Mouse (Mus musculus) adrenal gland, adult 8-10 months (tissue): Measurements from ENCODE around the gene Gm21887. TPM values are rescaled to one million over a fixed set of nuclear protein-coding genes. Genes with fewer than 3 reads are reported as not detected.
A peak's percentile ranks its signal among the peaks of the same experiment; 100 is the strongest.
"Not testable (repeated sequence)": the region's sequence is repeated elsewhere in the genome, so short reads cannot be mapped to it uniquely, and the experiment has no call there.

Source experiments
- DNase-seq: peaks from one replicate; pipeline ENCODE4 v3.0.0; 2022
- total RNA-seq, 4 experiments: library from RNA; stranded (reverse); gene quantifications; 2 replicates each; pipeline ENCODE4 v1.2.4; 2022

The Gm21887 gene
- total RNA-seq: 100 to 1,000 TPM; 122 to 338 (median 214) TPM

DNA sequence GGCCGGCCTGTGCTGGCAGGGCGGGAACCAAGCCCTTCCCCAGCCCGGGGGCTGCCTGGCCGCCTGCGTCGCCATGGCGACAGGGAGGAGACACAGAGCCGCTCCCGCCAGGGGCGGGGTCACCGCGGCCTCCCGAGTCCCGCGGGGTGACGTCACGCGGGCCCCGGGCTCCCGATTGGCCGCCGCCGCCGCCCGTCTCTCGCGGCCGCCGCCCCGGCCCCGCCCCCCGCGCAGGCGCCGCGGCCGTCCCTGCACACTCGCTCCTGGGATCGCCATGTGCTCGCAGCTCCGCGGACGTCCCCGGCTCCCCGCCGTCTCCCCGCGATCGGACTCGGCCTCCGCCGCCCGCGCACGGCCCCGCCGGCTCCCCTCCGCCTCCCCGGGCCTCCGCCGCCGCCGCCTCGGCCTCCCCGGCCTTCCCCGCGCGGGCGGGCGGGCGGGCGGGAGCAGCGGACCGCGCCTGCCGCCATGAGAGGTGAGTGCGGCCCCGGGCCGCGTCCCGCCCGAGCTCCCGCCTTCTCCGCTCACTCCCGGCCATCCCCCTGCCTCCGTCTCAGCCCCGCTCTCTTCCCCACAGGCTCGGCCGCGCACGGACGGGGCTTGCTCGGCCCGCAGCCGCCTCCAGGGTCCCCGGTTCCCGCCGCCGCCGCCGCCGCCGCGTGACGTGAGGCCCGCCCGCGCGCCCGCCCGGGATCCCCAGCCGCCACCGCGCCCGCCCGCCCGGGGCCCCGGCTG, at the start of gene Gm21887:
Gene Gm21887, plus strand, starts transcription at position 644 of the 735 bp plus-strand sequence.
- DNase-seq: peak; percentile 89

DNA sequence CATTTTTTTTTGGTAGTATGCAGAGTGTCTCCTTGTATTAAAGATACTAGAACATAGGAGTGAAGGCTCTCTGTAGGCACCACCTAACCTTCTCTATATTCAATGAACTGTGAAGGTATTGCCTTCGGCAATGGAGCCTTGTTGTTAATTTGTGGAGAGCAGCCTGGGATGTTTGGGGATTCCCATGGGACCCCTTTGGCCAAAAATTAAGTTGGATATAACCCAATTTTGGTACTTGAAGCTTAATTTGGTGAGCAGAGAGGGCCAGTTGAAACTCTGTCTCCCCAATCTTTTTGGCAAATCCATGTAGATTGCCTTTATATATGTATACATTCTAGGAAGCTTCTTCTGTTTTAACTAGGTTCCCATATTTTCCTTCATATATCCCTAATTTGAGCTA, 40.1 kb upstream of the Gm21887 start:
- no peak for DNase-seq

DNA sequence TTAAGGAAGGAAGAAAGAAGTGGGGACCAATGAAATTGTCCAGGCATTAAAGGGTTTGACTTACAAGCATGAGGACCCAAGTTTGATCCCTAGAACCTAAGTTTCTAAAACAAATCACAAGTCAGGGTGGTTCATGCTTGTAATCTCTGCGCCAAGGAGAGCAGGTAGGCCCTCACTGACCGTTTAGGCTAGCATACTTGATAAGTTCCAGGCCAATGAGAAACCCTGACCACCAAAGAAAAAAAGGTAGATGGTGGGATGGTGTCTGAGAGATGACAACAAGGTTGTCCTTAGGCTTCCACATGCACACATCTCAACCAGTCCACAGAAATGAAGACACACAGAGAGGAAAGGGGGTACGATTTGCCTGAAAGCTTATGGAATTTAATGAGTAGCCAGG, 39.7 kb upstream of the Gm21887 start:
- not testable (repeated sequence) for DNase-seq

DNA sequence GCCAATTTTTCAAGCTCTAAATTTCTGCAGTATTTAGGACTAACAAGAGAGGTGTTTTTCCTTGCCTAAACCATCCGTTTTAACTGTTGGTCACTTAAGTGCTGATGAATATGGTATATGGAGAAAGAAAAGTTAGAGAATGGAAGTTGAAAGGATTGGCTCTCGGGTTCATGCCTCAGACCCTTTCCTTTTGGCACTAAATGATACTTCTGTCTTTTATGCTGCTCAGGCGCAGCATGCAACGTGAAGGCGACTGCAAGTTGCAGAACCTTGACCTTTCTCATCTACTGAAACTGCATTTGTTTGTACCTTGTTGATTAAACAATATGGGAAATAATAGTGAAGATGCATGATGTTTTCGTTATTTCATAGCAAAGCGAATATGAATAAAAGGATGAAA, 38.9 kb upstream of the Gm21887 start:
- not testable (repeated sequence) for DNase-seq

DNA sequence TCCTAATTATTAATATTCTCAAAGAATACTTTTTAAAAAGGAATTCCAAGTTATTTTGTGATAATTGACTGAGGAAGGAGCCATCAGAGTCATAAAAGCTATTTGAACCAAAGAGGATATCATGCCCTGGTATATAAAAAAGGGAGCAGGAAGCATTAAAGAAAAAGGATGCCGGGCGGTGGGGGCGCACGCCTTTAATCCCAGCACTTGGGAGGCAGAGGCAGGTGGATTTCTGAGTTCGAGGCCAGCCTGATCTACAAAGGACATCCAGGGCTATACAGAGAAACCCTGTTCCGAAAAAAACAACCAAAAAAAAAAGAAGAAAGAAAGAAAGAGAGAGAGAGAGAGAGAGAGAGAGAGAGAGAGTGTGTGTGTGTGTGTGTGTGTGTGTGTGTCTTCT, 37.9 kb upstream of the Gm21887 start:
- not testable (repeated sequence) for DNase-seq

DNA sequence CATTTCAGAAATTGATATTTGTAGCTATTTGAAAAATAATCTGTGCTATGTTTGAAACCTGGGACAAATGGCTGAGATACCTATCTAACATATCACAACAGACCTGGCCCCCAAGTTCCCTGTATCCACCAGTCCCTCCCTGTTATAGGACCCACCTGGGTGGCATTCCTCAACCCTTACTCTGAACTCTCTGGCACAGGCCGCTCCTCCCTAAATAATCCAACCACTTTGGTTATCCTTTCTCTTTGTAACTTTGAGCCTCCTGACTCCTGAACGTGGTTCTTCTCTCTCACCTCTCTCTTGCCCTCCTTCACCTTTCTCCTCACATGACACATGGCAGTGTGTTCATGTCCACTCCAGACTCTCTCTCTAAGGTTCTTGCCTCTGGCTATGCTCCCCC, 37.3 kb upstream of the Gm21887 start:
- DNase-seq: not testable (repeated sequence)

DNA sequence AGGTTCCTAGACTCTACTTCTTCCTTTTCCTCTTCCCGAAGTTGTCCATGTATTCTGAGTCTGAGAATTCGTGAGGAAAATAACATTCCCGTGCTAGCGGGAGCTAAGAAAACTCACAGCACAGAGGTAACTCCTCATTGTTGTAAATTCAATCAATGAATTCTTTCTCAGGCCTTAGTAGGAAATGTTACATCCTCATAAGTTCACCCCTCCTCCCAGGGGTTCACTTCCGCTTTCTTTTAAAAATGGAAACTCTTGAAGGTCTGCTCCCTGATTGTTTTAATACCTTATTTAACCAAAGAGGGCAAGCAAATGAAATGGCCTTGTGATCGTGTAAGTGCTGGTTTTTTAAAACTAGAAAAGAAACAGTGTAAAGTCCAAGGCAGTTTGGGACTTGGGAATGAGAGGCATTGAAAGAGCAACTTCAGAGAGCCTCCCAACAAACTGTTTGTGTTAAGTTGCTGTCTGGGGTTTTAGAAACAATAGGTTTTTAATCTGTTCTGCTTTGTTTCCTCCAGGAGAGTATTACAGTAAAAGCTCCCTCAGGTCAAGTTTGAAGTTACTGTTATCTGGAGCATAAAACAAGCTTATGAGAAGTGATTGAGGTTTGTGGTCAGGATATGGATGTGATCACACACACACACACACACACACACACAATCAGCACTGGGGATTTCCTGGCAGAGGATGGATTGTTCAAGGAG, 36.5 kb upstream of the Gm21887 start:
- DNase-seq: not testable (repeated sequence)

- not testable (repeated sequence) for DNase-seq
Observed at GRCm38 (mm10) chrX:169973806-169974205, 35.7 kb upstream of the Gm21887 start.

DNA sequence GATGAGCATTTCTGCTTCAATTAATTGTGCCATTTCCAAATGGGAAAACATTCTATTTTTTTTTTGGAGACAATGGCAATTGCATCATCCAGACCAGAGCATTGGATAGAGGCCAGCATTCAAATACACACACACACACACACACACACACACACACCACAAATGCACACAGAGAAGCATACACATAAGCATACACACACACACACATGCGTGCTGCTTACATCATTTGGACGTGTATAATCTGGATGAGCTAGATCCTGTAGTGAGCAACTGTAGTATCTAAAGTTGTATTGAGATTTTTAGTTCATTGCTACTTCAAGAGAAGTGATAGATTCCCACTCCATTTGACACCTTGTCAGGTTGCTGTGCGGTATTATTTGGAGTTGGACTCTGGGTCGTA, 35.0 kb upstream of the Gm21887 start:
- DNase-seq: not testable (repeated sequence)

- DNase-seq: peak; percentile 9
Observed at GRCm38 (mm10) chrX:169974974-169975373, 34.5 kb upstream of the Gm21887 start.

- peak; percentile 23 for DNase-seq
Observed at GRCm38 (mm10) chrX:169975681-169976131, 33.8 kb upstream of the Gm21887 start.

GRCm38 (mm10) chrX:169976340-169976739, 33.1 kb upstream of the Gm21887 start:
- DNase-seq: peak; percentile 0

- peak; percentile 20 for DNase-seq
Observed at GRCm38 (mm10) chrX:169977856-169978435, 31.5 kb upstream of the Gm21887 start.

DNA sequence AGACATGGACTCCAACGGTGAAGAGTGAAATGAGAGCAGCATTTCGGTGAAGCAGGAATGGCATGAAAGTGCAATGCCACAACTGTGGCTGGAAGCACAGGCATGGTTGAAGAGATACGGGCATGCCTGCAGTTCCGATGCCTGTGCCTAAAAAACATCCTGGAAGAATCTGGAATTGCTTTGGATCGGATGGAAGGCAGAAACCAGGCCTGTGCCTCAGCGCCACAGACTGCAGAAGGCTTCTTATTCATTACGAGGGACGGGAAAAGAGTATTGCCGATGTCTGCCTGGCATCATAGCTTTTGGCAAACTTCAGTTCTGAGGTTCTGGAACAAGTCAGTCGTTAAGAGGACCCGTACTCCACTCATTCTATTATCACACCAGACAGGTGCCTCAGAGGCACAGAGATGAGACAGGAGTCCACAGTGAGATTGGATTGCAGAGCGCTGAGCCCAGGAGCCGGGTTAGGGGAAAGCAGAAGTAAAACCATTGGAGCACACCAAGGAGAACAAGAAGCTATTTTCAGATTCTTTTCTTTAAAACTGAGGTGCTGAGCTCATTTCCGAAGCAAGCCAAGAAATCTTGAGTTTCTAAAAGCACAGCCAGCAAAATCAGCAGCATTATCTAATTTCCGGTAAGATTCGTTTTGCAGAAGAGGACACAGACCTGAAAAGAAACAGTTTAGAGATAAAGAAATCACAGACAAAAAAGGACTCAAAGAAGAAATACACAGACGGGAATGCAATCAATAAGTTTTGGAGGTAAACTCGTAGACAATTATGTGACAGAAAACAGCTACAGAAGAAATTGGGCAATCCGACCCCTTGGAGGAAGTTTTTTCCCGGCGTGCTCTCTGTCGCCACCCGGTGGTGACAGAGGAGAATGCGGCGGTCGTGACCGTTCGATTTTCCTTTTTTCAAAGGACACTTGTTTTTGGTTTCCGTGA, 30.8 kb upstream of the Gm21887 start:
- DNase-seq: peak; percentile 54

DNA sequence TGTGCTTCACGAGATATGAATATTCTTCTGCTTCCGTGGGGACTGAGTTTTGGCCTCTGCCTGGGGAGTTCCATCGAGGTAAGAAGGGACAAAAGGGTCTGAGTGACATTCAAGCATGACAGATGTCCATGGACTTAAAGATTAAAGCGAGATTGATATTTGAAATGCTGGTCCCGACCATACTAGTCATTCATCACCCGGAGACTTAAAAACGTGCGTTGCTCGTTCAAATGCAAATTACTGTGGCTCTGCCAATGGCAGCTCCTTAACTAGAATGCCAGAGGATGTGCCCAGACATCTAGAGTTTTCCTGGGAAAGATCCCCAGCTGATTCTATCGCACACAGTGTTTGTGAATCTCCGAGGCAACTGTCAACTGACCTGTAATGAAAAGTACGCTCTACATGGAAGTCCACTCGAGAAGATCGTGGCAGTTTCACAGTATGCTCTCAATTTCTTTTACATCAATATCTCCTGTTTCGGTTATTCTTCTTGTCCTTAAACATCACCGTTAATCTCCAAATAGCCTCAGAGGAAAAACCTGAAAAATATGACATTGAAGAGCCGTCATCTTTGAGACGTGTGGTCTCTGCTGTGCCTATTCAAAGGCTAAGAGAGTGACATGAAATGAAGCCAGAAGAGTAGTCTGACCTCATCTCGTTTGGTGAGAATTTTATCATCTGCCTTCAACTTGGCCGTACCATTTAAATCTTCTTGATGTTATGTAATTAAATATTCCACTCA, 29.8 kb upstream of the Gm21887 start:
- peak; percentile 21 for DNase-seq

DNA sequence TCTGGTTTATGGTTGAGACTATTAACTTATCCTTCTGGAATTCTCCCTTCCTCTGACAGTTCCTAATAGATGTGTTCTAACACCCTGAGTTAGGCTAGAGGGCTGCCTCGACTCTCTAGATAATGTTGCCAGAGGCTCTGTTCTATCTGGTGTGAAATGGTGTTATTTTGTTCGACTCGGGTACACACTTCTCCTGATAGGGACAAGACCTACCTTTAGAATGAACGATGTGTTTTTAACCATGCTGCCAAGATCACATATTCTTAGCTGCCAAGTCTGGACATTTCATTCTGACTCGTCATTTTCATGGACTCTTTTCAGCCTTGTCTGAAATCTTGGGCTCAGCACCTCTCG, 29.3 kb upstream of the Gm21887 start:
- DNase-seq: peak; percentile 9

DNA sequence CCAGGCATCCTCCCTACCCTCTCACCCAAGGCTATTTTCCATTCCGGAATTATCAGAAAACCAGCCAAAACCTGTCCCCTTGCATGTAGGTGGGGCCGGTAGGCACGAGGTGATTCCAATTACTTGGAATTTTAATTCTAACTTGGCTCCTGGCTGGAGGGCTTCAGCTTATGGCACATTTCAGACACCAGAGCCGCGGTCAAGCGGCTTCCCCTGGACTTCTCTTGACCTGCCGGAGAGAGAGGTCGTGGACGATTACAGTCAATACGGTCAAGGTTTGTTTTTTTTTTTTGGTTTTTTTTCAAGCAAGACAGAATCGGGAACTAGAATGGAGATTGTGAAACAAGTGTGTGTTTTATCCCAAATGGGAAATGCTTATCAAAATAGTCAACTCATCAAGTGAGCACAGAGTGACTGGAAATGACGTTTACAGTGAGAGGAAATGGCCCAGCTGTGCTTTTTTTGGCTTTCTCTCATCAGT, 28.6 kb upstream of the Gm21887 start:
- peak; percentile 51 for DNase-seq

GRCm38 (mm10) chrX:169981761-169982181, 27.7 kb upstream of the Gm21887 start:
- DNase-seq: peak; percentile 51

DNA sequence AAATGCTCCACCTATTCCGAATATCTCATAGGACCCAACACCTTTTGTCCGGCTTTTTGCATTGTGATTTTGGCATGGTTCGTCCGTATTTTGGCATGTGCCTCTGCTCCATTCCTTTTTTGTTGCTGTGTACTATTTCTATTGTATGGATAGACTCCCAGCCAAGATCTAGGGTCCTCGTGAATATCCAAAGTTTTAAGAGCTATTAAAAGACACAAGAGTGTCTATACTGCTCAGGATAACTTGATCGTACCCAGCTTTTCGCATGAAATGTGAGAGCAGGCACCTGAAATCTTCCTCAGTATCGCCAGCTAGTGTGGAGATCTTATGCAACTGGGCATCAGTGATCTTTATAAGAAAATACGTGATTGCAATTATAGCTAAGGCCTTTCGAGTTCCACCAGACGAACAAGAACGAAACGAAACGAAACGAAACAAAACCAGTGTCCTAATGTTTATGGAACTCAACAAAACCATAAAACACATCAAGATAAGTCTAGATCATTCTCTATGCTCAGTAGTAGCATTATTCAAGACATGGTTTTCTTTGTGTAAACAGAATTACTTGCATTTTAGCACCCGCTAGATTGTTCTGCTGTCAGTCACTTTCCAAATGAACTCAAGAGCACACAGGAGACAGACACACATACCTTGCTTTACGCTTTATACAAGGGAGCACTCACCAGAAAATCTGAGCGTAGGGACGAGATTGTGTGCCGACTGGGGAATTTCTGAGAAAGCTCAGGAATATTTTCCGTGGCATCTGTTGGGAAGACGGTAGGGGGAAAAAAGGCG, 26.7 kb upstream of the Gm21887 start:
- DNase-seq: peak; percentile 5

DNA sequence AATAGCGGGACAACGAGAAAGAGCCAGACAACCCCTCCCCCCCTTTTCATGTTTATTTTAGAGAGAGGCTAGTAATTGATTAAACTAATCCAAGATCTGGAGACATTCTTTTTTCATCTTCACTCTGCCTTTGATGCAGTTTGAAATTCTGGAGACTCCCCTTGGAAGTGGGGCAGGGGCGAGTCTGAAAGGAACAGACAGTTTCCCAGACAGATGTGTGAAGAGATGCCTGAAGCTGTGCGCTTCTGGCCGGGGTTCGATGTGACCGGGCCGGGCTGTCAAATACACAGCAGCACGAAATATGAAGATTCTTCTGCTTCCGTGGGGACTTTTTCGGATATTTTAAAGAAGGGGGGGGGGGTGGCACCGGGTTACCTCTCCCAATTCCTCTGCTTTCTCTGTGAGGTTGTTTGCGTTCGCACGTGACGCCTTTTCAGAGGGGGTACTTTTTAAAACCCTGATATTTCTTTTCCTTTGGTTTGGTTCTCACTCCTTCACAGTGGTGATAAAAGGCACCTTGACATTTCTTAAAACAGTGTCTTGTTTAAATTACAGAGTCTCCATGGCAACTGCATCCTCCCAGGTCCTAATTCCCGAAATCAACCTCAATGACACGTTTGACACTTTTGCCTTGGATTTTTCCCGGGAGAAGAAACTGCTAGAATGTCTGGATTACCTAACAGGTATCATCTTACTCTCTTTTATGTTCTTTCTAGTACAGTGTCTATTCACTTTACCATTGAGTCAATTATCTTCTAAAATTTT, 25.9 kb upstream of the Gm21887 start:
- DNase-seq: peak; percentile 11
